Mouse (Mus musculus) heart, postnatal 0 days (tissue): ENCODE results near the gene Lingo2.

Experiments
- CTCF ChIP-seq: IDR thresholded peaks from 2 replicates; pipeline ENCODE4 v1.5.1; 2016; ENCODE audit warnings: antibody characterized with exemption, control low read depth, low read depth
- EP300 ChIP-seq: IDR thresholded peaks from 2 replicates; pipeline ENCODE4 v1.6.1; 2016; ENCODE audit warnings: antibody characterized with exemption, low read depth

GRCm38 (mm10) chr4:36131341-36131740, 820.2 kb downstream of the Lingo2 start:
- no peak for TF ChIP-seq CTCF
- TF ChIP-seq EP300: no peak
